Mouse (Mus musculus) frontal cortex, postnatal 36 days (tissue): Measurements from ENCODE around the gene Gm29582.
"Not testable (repeated sequence)": the region's sequence is repeated elsewhere in the genome, so short reads cannot be mapped to it uniquely, and the experiment has no call there.

Source experiments
- DNase-seq, 2 experiments: peaks; one replicate each; pipeline ENCODE4 v3.0.0; 2022; ENCODE audit warnings: low spot score in 2 of 2

Gm29582 gene

GRCm38 (mm10) chrY:30738461-30738860, at the start of gene Gm29582:
Gene Gm29582, minus strand, starts transcription at chrY:30738561.
- not testable (repeated sequence) for DNase-seq
